Mouse (Mus musculus): ENCODE results near the gene Dio1. TPM values are rescaled to one million over a fixed set of nuclear protein-coding genes. Genes with fewer than 3 reads are reported as not detected.

The Dio1 gene
- total and polyA plus RNA-seq, 3 experiments = not detected

- Histone ChIP-seq H3K9me3 (replicated peaks) (no peaks in the 10 kb centered on the region), H3K36me3 (replicated peaks) (peaks cover 90% of the 10 kb centered on the region), H3K4me3 (ENCODE audit: low read depth, low read length) (no peak overlapping the region), H3K4me1 (ENCODE audit: insufficient read depth, low read depth, low read length) (no peaks in the 10 kb centered on the region), H3K27me3 (ENCODE audit: insufficient read depth, low read length) (no peaks in the 10 kb centered on the region)
- TF ChIP-seq GATA1 (IDR thresholded peaks at IDR 0.05; ENCODE audit: borderline replicate concordance, low read length) (no peak), GATA2 (IDR thresholded peaks at IDR 0.05; ENCODE audit: borderline replicate concordance, low read depth, low read length) (no peak), POLR2AphosphoS5 (IDR thresholded peaks at IDR 0.05; ENCODE audit: insufficient replicate concordance, low read depth, low read length) (no peak), CTCF (IDR thresholded peaks at IDR 0.05; ENCODE audit: low read depth, low read length) (no peak), TAL1 (conservative IDR thresholded peaks at IDR 0.05; ENCODE audit: low read depth, low read length) (no peak)
- DNase-seq (ENCODE audit: low spot score) (no peak), ATAC-seq (ENCODE audit: extremely low read depth, insufficient number of reproducible peaks, low FRiP score, poor library complexity, severe bottlenecking) (no peak)
Measured at GRCm38 (mm10) chr4:107348529-107349310, 41.8 kb upstream of the Dio1 start.

- TF ChIP-seq POLR2AphosphoS5 (IDR thresholded peaks at IDR 0.05; ENCODE audit: insufficient replicate concordance, low read depth, low read length) = no peak
- no peak for TF ChIP-seq CTCF (IDR thresholded peaks at IDR 0.05; ENCODE audit: low read depth, low read length)
- TF ChIP-seq GATA2 (IDR thresholded peaks at IDR 0.05; ENCODE audit: borderline replicate concordance, low read depth, low read length) = no peak
- H3K27me3 ChIP-seq (ENCODE audit: insufficient read depth, low read length) = no peaks in the 10 kb centered on the region
- H3K4me1 ChIP-seq (ENCODE audit: insufficient read depth, low read depth, low read length) = no peaks in the 10 kb centered on the region
- H3K36me3 ChIP-seq (replicated peaks) = peaks cover 91% of the 10 kb centered on the region
- H3K9me3 ChIP-seq (replicated peaks) = no peaks in the 10 kb centered on the region
- ATAC-seq (ENCODE audit: extremely low read depth, insufficient number of reproducible peaks, low FRiP score, poor library complexity, severe bottlenecking) (no peak), DNase-seq (ENCODE audit: low spot score) (no peak)
- H3K4me3 ChIP-seq (ENCODE audit: low read depth, low read length) = no peak overlapping the region
Measured at GRCm38 (mm10) chr4:107347221-107347620, 40.3 kb upstream of the Dio1 start.

- no peak for DNase-seq (ENCODE audit: low spot score)
- no peak overlapping the region for H3K4me3 ChIP-seq (ENCODE audit: low read depth, low read length)
- no peak for ATAC-seq (ENCODE audit: extremely low read depth, insufficient number of reproducible peaks, low FRiP score, poor library complexity, severe bottlenecking)
- TF ChIP-seq POLR2AphosphoS5 (IDR thresholded peaks at IDR 0.05; ENCODE audit: insufficient replicate concordance, low read depth, low read length) (no peak), CTCF (IDR thresholded peaks at IDR 0.05; ENCODE audit: low read depth, low read length) (no peak), TAL1 (conservative IDR thresholded peaks at IDR 0.05; ENCODE audit: low read depth, low read length) (no peak), GATA2 (IDR thresholded peaks at IDR 0.05; ENCODE audit: borderline replicate concordance, low read depth, low read length) (no peak), GATA1 (IDR thresholded peaks at IDR 0.05; ENCODE audit: borderline replicate concordance, low read length) (no peak)
- H3K4me1 ChIP-seq (ENCODE audit: insufficient read depth, low read depth, low read length) = no peaks in the 10 kb centered on the region
- H3K27me3 ChIP-seq (ENCODE audit: insufficient read depth, low read length) = no peaks in the 10 kb centered on the region
- H3K9me3 ChIP-seq (replicated peaks) = no peaks in the 10 kb centered on the region
- peaks cover 87% of the 10 kb centered on the region for H3K36me3 ChIP-seq (replicated peaks)
Measured at GRCm38 (mm10) chr4:107344612-107345011, 37.6 kb upstream of the Dio1 start.

GRCm38 (mm10) chr4:107341354-107341753 lies 34.4 kb upstream of the Dio1 start:
- no peaks in the 10 kb centered on the region for H3K4me1 ChIP-seq (ENCODE audit: insufficient read depth, low read depth, low read length)
- DNase-seq (ENCODE audit: low spot score) = no peak
- peaks cover 89% of the 10 kb centered on the region for H3K36me3 ChIP-seq (replicated peaks)
- no peaks in the 10 kb centered on the region for H3K9me3 ChIP-seq (replicated peaks)
- H3K27me3 ChIP-seq (ENCODE audit: insufficient read depth, low read length) = no peaks in the 10 kb centered on the region
- no peak for ATAC-seq (ENCODE audit: extremely low read depth, insufficient number of reproducible peaks, low FRiP score, poor library complexity, severe bottlenecking)
- no peak overlapping the region for H3K4me3 ChIP-seq (ENCODE audit: low read depth, low read length)
- TF ChIP-seq GATA1 (IDR thresholded peaks at IDR 0.05; ENCODE audit: borderline replicate concordance, low read length) = no peak
- TF ChIP-seq CTCF (IDR thresholded peaks at IDR 0.05; ENCODE audit: low read depth, low read length) = no peak
- TF ChIP-seq POLR2AphosphoS5 (IDR thresholded peaks at IDR 0.05; ENCODE audit: insufficient replicate concordance, low read depth, low read length) = no peak
- TF ChIP-seq GATA2 (IDR thresholded peaks at IDR 0.05; ENCODE audit: borderline replicate concordance, low read depth, low read length) = no peak
- no peak for TF ChIP-seq TAL1 (conservative IDR thresholded peaks at IDR 0.05; ENCODE audit: low read depth, low read length)

GRCm38 (mm10) chr4:107337455-107337854 lies 30.5 kb upstream of the Dio1 start:
- TF ChIP-seq POLR2AphosphoS5 (IDR thresholded peaks at IDR 0.05; ENCODE audit: insufficient replicate concordance, low read depth, low read length) (no peak), CTCF (IDR thresholded peaks at IDR 0.05; ENCODE audit: low read depth, low read length) (no peak)
- H3K36me3 ChIP-seq (replicated peaks) = peaks cover 72% of the 10 kb centered on the region
- ATAC-seq (ENCODE audit: extremely low read depth, insufficient number of reproducible peaks, low FRiP score, poor library complexity, severe bottlenecking) (no peak), DNase-seq (ENCODE audit: low spot score) (no peak)
- no peaks in the 10 kb centered on the region for H3K9me3 ChIP-seq (replicated peaks)
- H3K27me3 ChIP-seq (ENCODE audit: insufficient read depth, low read length) = no peaks in the 10 kb centered on the region
- H3K4me1 ChIP-seq (ENCODE audit: insufficient read depth, low read depth, low read length) = no peaks in the 10 kb centered on the region
- H3K4me3 ChIP-seq (ENCODE audit: low read depth, low read length) = no peak overlapping the region

- no peaks in the 10 kb centered on the region for H3K9me3 ChIP-seq (replicated peaks)
- no peaks in the 10 kb centered on the region for H3K27me3 ChIP-seq (ENCODE audit: insufficient read depth, low read length)
- TF ChIP-seq POLR2AphosphoS5 (IDR thresholded peaks at IDR 0.05; ENCODE audit: insufficient replicate concordance, low read depth, low read length) = no peak
- TF ChIP-seq TAL1 (conservative IDR thresholded peaks at IDR 0.05; ENCODE audit: low read depth, low read length) = no peak
- TF ChIP-seq GATA1 (IDR thresholded peaks at IDR 0.05; ENCODE audit: borderline replicate concordance, low read length) = no peak
- TF ChIP-seq GATA2 (IDR thresholded peaks at IDR 0.05; ENCODE audit: borderline replicate concordance, low read depth, low read length) = no peak
- ATAC-seq (ENCODE audit: extremely low read depth, insufficient number of reproducible peaks, low FRiP score, poor library complexity, severe bottlenecking) (no peak), DNase-seq (ENCODE audit: low spot score) (no peak)
- peaks cover 64% of the 10 kb centered on the region for H3K36me3 ChIP-seq (replicated peaks)
- no peaks in the 10 kb centered on the region for H3K4me1 ChIP-seq (ENCODE audit: insufficient read depth, low read depth, low read length)
- H3K4me3 ChIP-seq (ENCODE audit: low read depth, low read length) = no peak overlapping the region
Measured at GRCm38 (mm10) chr4:107336356-107336755, 29.4 kb upstream of the Dio1 start.

Data from G1E (cell line).